Mouse (Mus musculus) kidney, postnatal 4 days (tissue): ENCODE measurements at regions not wholly inside any gene's neighbourhood (a gene's known extent, or its start where the extent isn't known, plus 50 kb on each side); places are given as distances from the start of the nearest gene placed in this dataset.
"Not testable (repeated sequence)": the region's sequence is repeated elsewhere in the genome, so short reads cannot be mapped to it uniquely, and the experiment has no call there.

ENCODE experiments used
- DNase-seq, 2 experiments: peaks; one replicate each; pipeline ENCODE4 v3.0.0; 2021; ENCODE audit warnings: mixed read lengths in 2 of 2

- DNase-seq: no peak
These were observed 125.3 kb downstream of the Gipc2 start for GRCm38 (mm10) chr3:152040751-152041150.

DNA sequence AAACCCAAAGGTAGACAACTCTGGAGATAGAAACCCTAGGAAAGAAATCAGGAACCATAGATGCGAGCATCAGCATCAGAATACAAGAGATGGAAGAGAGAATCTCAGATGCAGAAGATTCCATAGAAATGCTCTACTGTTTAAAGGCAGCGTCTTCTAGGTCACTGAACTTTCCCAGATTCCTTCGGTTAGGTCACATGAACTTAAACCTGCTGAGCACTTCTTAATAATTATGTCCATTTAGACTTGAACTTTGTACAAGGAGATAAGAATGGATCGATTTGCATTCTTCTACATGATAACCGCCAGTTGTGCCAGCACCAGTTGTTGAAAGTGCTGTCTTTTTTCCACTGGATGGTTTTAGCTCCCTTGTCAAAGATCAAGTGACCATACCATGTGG, 129.2 kb downstream of the Gipc2 start:
- not testable (repeated sequence) for DNase-seq

GRCm38 (mm10) chr3:152035416-152035815, 130.6 kb downstream of the Gipc2 start:
- DNase-seq: no peak

GRCm38 (mm10) chr3:152034686-152035085, 131.3 kb downstream of the Gipc2 start:
- no peak for DNase-seq

DNA sequence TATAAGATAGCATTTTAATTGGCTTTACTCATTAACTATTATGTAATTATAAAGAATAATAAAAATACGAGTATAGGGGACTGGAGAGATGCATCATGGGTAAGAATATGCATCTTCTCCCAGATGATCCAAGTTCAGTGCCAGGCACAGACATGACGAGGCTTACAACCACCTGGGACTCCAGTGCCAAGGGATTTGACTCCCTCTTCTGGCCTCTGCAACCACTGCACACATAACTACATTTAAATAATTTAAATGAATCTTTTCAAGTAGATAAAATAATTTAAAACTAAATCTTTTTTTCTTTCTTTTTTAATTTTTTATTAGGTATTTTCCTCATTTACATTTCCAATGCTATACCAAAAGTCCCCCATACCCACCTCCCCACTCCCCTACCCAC, 131.8 kb downstream of the Gipc2 start:
- no peak for DNase-seq

DNA sequence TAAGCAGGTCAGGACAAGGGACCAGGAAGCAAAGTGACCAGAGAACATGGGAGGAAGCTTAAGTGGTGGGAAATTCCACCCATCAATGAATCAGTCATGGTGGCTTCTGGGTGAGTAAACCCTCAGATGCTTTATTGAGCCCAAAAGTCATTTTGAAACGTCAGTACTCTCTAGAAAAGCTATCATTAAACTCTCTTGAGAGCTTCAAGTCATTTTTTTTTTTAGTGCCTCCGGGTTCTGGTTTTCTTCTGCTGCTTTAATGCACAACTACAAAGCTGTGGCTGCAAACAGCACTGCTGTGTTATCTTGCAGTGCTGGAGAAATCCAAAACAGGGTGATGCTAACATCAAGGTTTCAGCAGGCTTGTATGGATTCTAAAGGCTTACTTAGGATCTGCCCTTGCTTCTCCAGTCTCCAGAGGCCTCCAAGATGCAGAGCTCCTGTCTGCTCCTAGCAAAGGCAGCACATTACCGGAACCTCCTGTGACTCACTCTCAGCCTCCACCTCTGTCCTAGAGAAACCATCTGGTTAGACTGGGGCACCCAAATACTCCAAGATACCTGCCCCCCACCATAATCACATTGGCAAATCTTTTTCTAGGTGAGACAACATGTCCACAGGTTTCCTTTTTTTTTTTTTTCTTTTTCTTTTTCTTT, 133.2 kb downstream of the Gipc2 start:
- DNase-seq: no peak

DNA sequence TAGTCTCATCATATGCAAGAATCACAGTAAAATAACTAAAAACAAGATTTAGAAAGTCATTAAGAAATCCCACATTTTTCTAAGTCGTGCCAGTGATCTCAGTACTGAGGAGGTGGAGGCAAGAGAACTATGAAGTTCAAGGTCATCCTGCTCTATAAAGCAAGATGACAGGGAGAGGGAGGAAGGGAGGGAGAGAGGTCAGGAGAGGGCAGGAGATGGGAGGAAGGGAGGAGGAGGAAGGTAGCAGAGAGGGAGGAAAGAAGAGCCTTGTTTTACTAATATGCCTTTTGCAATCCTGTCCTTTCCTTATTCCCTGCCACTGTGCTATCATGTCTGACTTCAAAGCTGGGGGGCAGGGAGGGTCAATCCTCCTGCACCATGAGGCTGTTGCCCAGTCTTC, 137.3 kb downstream of the Gipc2 start:
- no peak for DNase-seq

DNA sequence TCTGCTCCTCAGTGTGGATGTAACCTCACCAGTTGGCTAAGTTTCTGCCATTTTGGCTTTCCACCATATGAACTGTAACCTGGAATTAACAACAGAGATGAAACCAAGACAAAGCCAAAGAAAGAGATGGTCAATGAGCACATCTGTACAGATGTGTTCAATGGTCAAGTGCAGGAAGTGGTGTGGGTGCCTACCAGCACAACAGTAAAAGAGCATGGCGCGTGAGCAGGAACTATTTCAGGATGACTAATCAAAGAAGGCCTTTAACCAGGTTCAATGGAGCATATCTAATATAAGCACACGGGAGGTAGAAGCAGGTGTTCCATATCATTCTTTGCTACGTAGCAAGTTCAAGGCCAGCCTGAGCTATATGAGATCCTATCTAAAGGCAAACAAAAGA, 140.0 kb downstream of the Gipc2 start:
- DNase-seq: no peak

- no peak for DNase-seq
These were observed 140.9 kb downstream of the Gipc2 start for GRCm38 (mm10) chr3:152025122-152025521.

GRCm38 (mm10) chr3:152006747-152007146, 159.3 kb downstream of the Gipc2 start:
- no peak for DNase-seq

GRCm38 (mm10) chr3:152005366-152006025, 160.5 kb downstream of the Gipc2 start:
- DNase-seq: no peak

- no peak for DNase-seq
These were observed 161.5 kb downstream of the Gipc2 start for GRCm38 (mm10) chr3:152004411-152004955.

- no peak for DNase-seq
These were observed 160.2 kb upstream of the Ptgfr start for GRCm38 (mm10) chr3:151997534-151998107.

- DNase-seq: no peak
These were observed 159.7 kb upstream of the Ptgfr start for GRCm38 (mm10) chr3:151997111-151997510.

DNA sequence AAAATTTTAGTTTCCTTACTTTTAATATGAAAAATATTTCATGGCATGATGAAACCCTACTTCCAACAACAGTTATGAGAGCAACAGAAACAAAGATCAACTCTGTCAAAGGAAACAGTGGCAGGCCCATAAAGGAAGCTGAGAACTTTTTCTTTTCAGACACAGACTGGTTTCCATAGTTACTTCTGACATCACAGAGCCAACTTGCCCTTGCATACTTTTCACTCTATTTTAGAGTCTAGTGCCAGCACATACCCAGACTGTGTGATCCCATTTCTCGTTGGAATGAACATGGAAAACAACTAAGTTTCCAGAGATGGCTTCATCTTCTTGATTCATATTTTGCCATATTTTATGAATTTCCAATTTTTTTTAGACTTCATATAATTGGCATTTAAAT, 150.8 kb upstream of the Ptgfr start:
- no peak for DNase-seq

- no peak for DNase-seq
These were observed 140.7 kb upstream of the Ptgfr start for GRCm38 (mm10) chr3:151978136-151978535.

DNA sequence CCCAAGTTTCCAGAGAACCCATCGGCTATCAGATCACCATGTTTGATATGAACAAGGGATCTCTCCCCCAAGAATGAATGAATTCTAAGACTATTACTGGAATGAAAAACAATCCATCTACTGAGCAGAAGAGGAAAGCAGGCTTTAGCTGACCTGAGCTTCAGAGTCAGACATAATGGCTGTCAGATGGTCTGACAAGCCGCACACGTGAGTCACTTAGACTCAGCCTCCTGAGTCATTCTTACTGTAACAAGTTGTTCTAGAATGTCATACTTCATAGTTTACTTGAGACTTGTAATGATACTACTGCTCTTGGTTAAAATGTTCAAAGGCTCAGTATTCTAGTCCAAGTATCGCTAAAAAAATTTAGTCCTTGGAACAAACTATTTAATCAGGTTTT, 140.2 kb upstream of the Ptgfr start:
- no peak for DNase-seq

DNA sequence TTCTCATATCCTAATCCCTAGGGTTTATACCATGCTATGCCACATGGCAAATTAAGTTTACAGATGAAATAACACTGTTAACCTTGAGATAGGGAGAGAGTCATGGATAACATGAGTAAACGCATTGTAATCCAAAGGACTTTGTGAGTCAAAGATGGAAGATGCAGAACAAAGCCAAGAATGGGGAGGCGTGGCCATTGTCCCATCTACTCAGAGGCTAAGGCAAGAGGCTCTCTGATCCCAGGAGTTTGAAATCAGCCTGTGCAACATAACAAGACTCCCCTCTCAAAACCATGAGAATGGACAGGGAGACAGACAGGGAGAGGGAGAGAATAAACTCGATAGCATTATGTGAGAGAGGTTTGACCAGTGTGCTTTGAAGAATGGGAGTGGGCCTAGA, 112.4 kb upstream of the Ptgfr start:
- DNase-seq: no peak

GRCm38 (mm10) chr3:151948015-151948645, 110.7 kb upstream of the Ptgfr start:
- no peak for DNase-seq

DNA sequence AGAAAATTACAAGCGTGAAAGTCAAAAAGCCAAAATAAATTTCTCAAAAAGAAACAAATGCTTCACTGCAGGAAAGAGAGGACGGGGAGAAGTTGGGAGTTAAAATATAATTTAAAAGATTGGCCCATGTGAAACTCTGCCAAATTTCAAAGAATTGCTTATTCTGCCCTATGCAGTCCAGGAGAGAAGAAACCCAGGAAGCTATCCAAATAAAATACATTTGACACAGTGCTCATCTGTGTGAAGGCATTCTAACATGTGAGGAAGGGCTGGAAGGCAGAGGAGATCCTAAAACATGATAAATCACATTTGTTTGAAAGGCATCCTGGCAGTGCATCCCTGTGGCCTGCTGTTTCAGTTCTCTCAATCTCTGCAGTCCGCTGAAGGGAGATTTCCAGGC, 108.5 kb upstream of the Ptgfr start:
- DNase-seq: no peak

- DNase-seq: no peak
These were observed 106.1 kb upstream of the Ptgfr start for GRCm38 (mm10) chr3:151943542-151943941.

DNA sequence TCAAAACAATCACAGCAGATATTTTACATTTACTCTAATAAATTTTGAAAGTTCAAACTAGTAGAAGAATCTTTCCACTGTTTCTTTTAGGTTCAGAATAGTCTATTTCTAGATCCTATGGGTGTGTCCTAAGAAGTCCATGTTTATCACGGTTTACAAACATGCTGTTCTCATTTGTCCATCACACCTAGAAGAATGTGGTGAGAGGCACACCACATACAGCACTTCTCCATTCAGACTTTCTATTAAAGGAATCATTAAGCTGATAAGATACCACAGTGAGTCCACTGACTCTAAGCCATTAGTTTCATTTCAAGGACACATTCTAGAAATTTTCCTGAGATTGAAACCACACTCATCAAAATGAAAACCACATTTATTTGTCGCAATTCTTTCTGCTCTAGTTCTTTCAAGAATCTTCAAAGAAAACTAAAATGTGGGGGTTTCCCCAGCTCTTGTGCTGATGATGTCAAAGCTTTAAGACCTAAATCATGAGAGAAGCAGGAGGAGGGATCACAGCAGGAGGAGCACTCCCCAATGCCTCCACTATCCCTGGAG, 101.1 kb upstream of the Ptgfr start:
- DNase-seq: no peak

GRCm38 (mm10) chr3:151931656-151932055, 94.2 kb upstream of the Ptgfr start:
- no peak for DNase-seq
